9 mouse cellular contexts compared by ENCODE assay signal in genomic region chr15:82271201-82271600, GRCm38 (mm10). TPM values are rescaled to one million over a fixed set of nuclear protein-coding genes. Genes with fewer than 3 reads are reported as not detected.
A peak's percentile ranks its signal among the peaks of the same experiment; 100 is the strongest.
DNase-seq lines count a peak whose midpoint lies in the region; ATAC-seq and TF ChIP-seq lines count a peak whose summit lies in the region.
"Had no signal": no experiment of that assay in that cellular context is flagged by ENCODE, and none has a peak within 500 bp of the region (broad histone marks: within the 10 kb centered on the region; RNA-seq: fewer than 3 reads in every experiment).

No protein-coding gene starts in this region.

- WGBS in midbrain, embryonic 15.5 days, result 2% methylated on average over 5 of the region's 5 CpGs
- WGBS in stomach, postnatal 0 days, result 3% methylated on average over 5 of the region's 5 CpGs

- no peak for ATAC-seq in midbrain, embryonic 15.5 days (replicated peaks)
- peak; percentile 50 for ATAC-seq in stomach, postnatal 0 days (ENCODE audit: low FRiP score, low TSS enrichment)

- TF ChIP-seq CTCF in stomach, postnatal 0 days (IDR thresholded peaks at IDR 0.05; ENCODE audit: low read depth), result peak; percentile 94

- peak; percentile 9 for DNase-seq in heart, adult 8-10 months (ENCODE audit: low spot score)
- no peak for DNase-seq in heart, adult 11 months
- DNase-seq in adrenal gland, postnatal 14 days, result peak; percentile 87
- peak; percentile 69 for DNase-seq in embryo, embryonic 11.5 days (ENCODE audit: low read depth, low spot score)
- DNase-seq in heart, postnatal 4 days, result peak; percentile 81
- peak; percentile 67 to 76 for DNase-seq in left cerebral cortex, postnatal 14 days (ENCODE audit: low spot score in 2 of 2)
- DNase-seq in stomach, postnatal 0 days (ENCODE audit: low spot score), result peak; percentile 87

- TF ChIP-seq EP300 in stomach, postnatal 0 days (optimal IDR thresholded peaks at IDR 0.05), result no peak

- H3K4me1 ChIP-seq in midbrain, embryonic 15.5 days, result peaks cover 42% of the 10 kb centered on the region
- no peaks in the 10 kb centered on the region; the same call in 1 of the 2 replicates for H3K4me1 ChIP-seq in stomach, postnatal 0 days (replicated peaks; ENCODE audit: control insufficient read depth, insufficient read depth)

- H3K27ac ChIP-seq in midbrain, embryonic 15.5 days, result 0 out of 2 replicates have a peak overlapping the region, but pooled peaks have one; percentile 2
- no peak overlapping the region for H3K27ac ChIP-seq in stomach, postnatal 0 days (replicated peaks)
- H3K27ac ChIP-seq: liver, embryonic 15.5 days had no signal

- H3K27me3 ChIP-seq in midbrain, embryonic 15.5 days (replicated peaks), result 0 out of 2 replicates have a peak, but pooled peaks cover 3% of the 10 kb centered on the region
- H3K27me3 ChIP-seq in stomach, postnatal 0 days (ENCODE audit: control insufficient read depth, insufficient read depth, low read length), result no peaks in the 10 kb centered on the region

- H3K9ac ChIP-seq in midbrain, embryonic 15.5 days, result 0 out of 2 replicates have a peak overlapping the region, but pooled peaks have one; percentile 1
- H3K9ac ChIP-seq in stomach, postnatal 0 days (ENCODE audit: low read length), result no peak overlapping the region
- H3K9ac ChIP-seq: liver, embryonic 15.5 days had no signal

- H3K4me2 ChIP-seq in midbrain, embryonic 15.5 days, result no peak overlapping the region
- no peak overlapping the region for H3K4me2 ChIP-seq in stomach, postnatal 0 days (replicated peaks; ENCODE audit: low read depth)
- H3K4me2 ChIP-seq: liver, embryonic 15.5 days had no signal

- no peaks in the 10 kb centered on the region for H3K9me3 ChIP-seq in midbrain, embryonic 15.5 days
- H3K9me3 ChIP-seq in stomach, postnatal 0 days (ENCODE audit: control insufficient read depth, low read length), result no peaks in the 10 kb centered on the region
- H3K9me3 ChIP-seq: liver, embryonic 15.5 days had no signal

- H3K4me3 ChIP-seq in midbrain, embryonic 15.5 days, result no peak overlapping the region
- H3K4me3 ChIP-seq in stomach, postnatal 0 days (ENCODE audit: low read depth, low read length), result no peak overlapping the region
- H3K4me3 ChIP-seq: liver, embryonic 15.5 days had no signal

- H3K36me3 ChIP-seq in midbrain, embryonic 15.5 days (replicated peaks), result no peaks in the 10 kb centered on the region
- no peaks in the 10 kb centered on the region for H3K36me3 ChIP-seq in stomach, postnatal 0 days (ENCODE audit: control insufficient read depth, insufficient read depth, low read length)
- H3K36me3 ChIP-seq: liver, embryonic 15.5 days had no signal

- intact Hi-C loops in left cerebral cortex, postnatal 14 days (cut with DNase I), result loop anchor here (10.0 kb wide), 1 partner anchor 774 kb away; no protein-coding TSS in a partner anchor

RNA-seq across cellular contexts. Expression of gene Sept3, which starts 3.5 kb away (rescaled TPM):
- total RNA-seq in heart, adult 8-10 months (2022), result under 1 TPM; 0.16 to 0.90 (median 0.44) TPM
- total RNA-seq in adrenal gland, postnatal 14 days (2021), result 6.0 and 6.1 TPM in 2 replicates
- total RNA-seq in heart, postnatal 4 days (2021), result 1 to 10 TPM; 1.3 to 1.9 TPM
- total RNA-seq in left cerebral cortex, postnatal 14 days (2021), result 100 to 1,000 TPM; 428 to 442 TPM
- polyA plus RNA-seq in midbrain, embryonic 15.5 days (2015; fragmentation: Nextera tagmentation; extraction: Ambion mirVana), result 454 and 479 TPM in 2 replicates
- 2.1 and 2.9 TPM in 2 replicates for polyA plus RNA-seq in stomach, postnatal 0 days (2015; fragmentation: Nextera tagmentation; extraction: Ambion mirVana)

RNA-seq across cellular contexts. Expression of gene 1500009C09Rik, which starts 19.0 kb away (rescaled TPM):
- not detected for total RNA-seq in heart, adult 8-10 months (2022)
- 0.49 and 0.74 TPM in 2 replicates for total RNA-seq in adrenal gland, postnatal 14 days (2021)
- total RNA-seq in heart, postnatal 4 days (2021), result not detected
- 100 to 1,000 TPM; 104 TPM for total RNA-seq in left cerebral cortex, postnatal 14 days (2021)
- polyA plus RNA-seq in midbrain, embryonic 15.5 days (2015; fragmentation: Nextera tagmentation; extraction: Ambion mirVana), result 22.6 and 24.0 TPM in 2 replicates
- polyA plus RNA-seq in stomach, postnatal 0 days (2015; fragmentation: Nextera tagmentation; extraction: Ambion mirVana), result 0.23 and 0.24 TPM in 2 replicates
- polyA plus RNA-seq: liver, embryonic 15.5 days had no signal

RNA-seq across cellular contexts. Expression of gene Cenpm, which starts 26.7 kb away (rescaled TPM):
- total RNA-seq in heart, adult 8-10 months (2022), result 1 to 10 TPM in 1 of 4 experiments, under 1 TPM in 3; 0.29 to 1.5 (median 0.44) TPM
- total RNA-seq in adrenal gland, postnatal 14 days (2021), result 10.9 and 12.2 TPM in 2 replicates
- 10 to 100 TPM; 23.8 to 24.7 TPM for total RNA-seq in heart, postnatal 4 days (2021)
- 1 to 10 TPM; 3.3 to 5.0 TPM for total RNA-seq in left cerebral cortex, postnatal 14 days (2021)
- polyA plus RNA-seq in midbrain, embryonic 15.5 days (2015; fragmentation: Nextera tagmentation; extraction: Ambion mirVana), result 10.7 and 13.6 TPM in 2 replicates
- polyA plus RNA-seq in stomach, postnatal 0 days (2015; fragmentation: Nextera tagmentation; extraction: Ambion mirVana), result 24.0 and 27.0 TPM in 2 replicates

RNA-seq across cellular contexts. Expression of gene Wbp2nl, which starts 27.6 kb away (rescaled TPM):
- total RNA-seq in heart, adult 8-10 months (2022), result not detected
- not detected in 2 replicates for total RNA-seq in adrenal gland, postnatal 14 days (2021)
- under 1 TPM; 0.43 TPM for total RNA-seq in heart, postnatal 4 days (2021)
- total RNA-seq in left cerebral cortex, postnatal 14 days (2021), result not detected
- polyA plus RNA-seq in midbrain, embryonic 15.5 days (2015; fragmentation: Nextera tagmentation; extraction: Ambion mirVana), result not detected in 2 replicates
- polyA plus RNA-seq in stomach, postnatal 0 days (2015; fragmentation: Nextera tagmentation; extraction: Ambion mirVana), result 0.08 and 0.11 TPM in 2 replicates

RNA-seq across cellular contexts. Expression of gene Tnfrsf13c, which starts 47.0 kb away (rescaled TPM):
- under 1 TPM in 1 of 4 experiments, not detected in 3; 0.26 TPM for total RNA-seq in heart, adult 8-10 months (2022)
- 1.0 and 6.8 TPM in 2 replicates for total RNA-seq in adrenal gland, postnatal 14 days (2021)
- total RNA-seq in heart, postnatal 4 days (2021), result under 1 TPM; 0.36 to 0.41 TPM
- total RNA-seq in left cerebral cortex, postnatal 14 days (2021), result under 1 TPM; 0.27 to 0.35 TPM
- polyA plus RNA-seq in midbrain, embryonic 15.5 days (2015; fragmentation: Nextera tagmentation; extraction: Ambion mirVana), result 0.08 and 0.26 TPM in 2 replicates
- not detected in 2 replicates for polyA plus RNA-seq in stomach, postnatal 0 days (2015; fragmentation: Nextera tagmentation; extraction: Ambion mirVana)

Comparison
In these comparisons a context has a peak if more than half of its experiments do, and no peak if none do; other contexts are left out.
1. RNA of gene Sept3, which starts 3.5 kb away (total RNA-seq): 428 to 442 TPM in left cerebral cortex, postnatal 14 days; 6.0 to 6.1 TPM in adrenal gland, postnatal 14 days, 1.3 to 1.9 TPM in heart, postnatal 4 days and 0.16 to 0.90 TPM in heart, adult 8-10 months; every median in the first group is over 10 times any median in the second.
2. RNA of gene 1500009C09Rik, which starts 19.0 kb away (total RNA-seq): 104 TPM in left cerebral cortex, postnatal 14 days; 0.49 to 0.74 TPM in adrenal gland, postnatal 14 days, not detected in heart, postnatal 4 days and not detected in heart, adult 8-10 months; every median in the first group is over 10 times any median in the second.